Mouse (Mus musculus): ENCODE results near the gene Enpp1. TPM values are rescaled to one million over a fixed set of nuclear protein-coding genes. Genes with fewer than 3 reads are reported as not detected.

Enpp1 gene
- polyA plus RNA-seq, 1 experiment from 2014 or later = 3.9 TPM

- Histone ChIP-seq H3K9me3 (replicated peaks) (no peaks in the 10 kb centered on the region), H3K27me3 (no peaks in the 10 kb centered on the region), H3K9ac (no peak overlapping the region), H3K4me3 (replicated peaks) (no peak overlapping the region), H3K27ac (no peak overlapping the region), H3K36me3 (no peaks in the 10 kb centered on the region), H3K4me2 (no peak overlapping the region), H3K4me1 (peaks cover 10% of the 10 kb centered on the region)
- 83% methylated on average over 4 of the region's 4 CpGs for WGBS
- ATAC-seq (replicated peaks; ENCODE audit: low FRiP score) = no peak
These were observed 15.5 kb upstream of the Enpp1 start for GRCm38 (mm10) chr10:24727478-24727877.

GRCm38 (mm10) chr10:24725197-24725596 is 13.2 kb upstream of the Enpp1 start:
- Histone ChIP-seq H3K9ac (no peak overlapping the region), H3K9me3 (replicated peaks) (no peaks in the 10 kb centered on the region), H3K4me3 (replicated peaks) (no peak overlapping the region), H3K36me3 (no peaks in the 10 kb centered on the region), H3K27me3 (no peaks in the 10 kb centered on the region), H3K4me2 (no peak overlapping the region), H3K4me1 (no peaks in the 10 kb centered on the region), H3K27ac (no peak overlapping the region)
- ATAC-seq (replicated peaks; ENCODE audit: low FRiP score) = no peak
- WGBS = 89% methylated on average over 2 of the region's 2 CpGs

- no peak overlapping the region for H3K4me3 ChIP-seq (replicated peaks)
- no peaks in the 10 kb centered on the region for H3K36me3 ChIP-seq
- no peak overlapping the region for H3K4me2 ChIP-seq
- H3K27ac ChIP-seq = no peak overlapping the region
- no peaks in the 10 kb centered on the region for H3K4me1 ChIP-seq
- H3K9me3 ChIP-seq (replicated peaks) = no peaks in the 10 kb centered on the region
- 97% methylated on average over 3 of the region's 3 CpGs for WGBS
- no peak overlapping the region for H3K9ac ChIP-seq
- no peaks in the 10 kb centered on the region for H3K27me3 ChIP-seq
- ATAC-seq (replicated peaks; ENCODE audit: low FRiP score) = no peak
These were observed 9.9 kb upstream of the Enpp1 start for GRCm38 (mm10) chr10:24721841-24722240.

GRCm38 (mm10) chr10:24719383-24719782 is 7.4 kb upstream of the Enpp1 start:
- WGBS = 87% methylated on average over 4 of the region's 4 CpGs
- Histone ChIP-seq H3K4me1 (no peaks in the 10 kb centered on the region), H3K9me3 (replicated peaks) (no peaks in the 10 kb centered on the region), H3K27ac (no peak overlapping the region), H3K36me3 (no peaks in the 10 kb centered on the region), H3K9ac (no peak overlapping the region), H3K4me2 (no peak overlapping the region), H3K27me3 (no peaks in the 10 kb centered on the region), H3K4me3 (replicated peaks) (no peak overlapping the region)
- no peak for ATAC-seq (replicated peaks; ENCODE audit: low FRiP score)

GRCm38 (mm10) chr10:24718720-24719119 is 6.8 kb upstream of the Enpp1 start:
- Histone ChIP-seq H3K36me3 (no peaks in the 10 kb centered on the region), H3K27ac (no peak overlapping the region), H3K4me2 (no peak overlapping the region), H3K4me1 (no peaks in the 10 kb centered on the region), H3K4me3 (replicated peaks) (no peak overlapping the region), H3K27me3 (no peaks in the 10 kb centered on the region), H3K9me3 (replicated peaks) (no peaks in the 10 kb centered on the region), H3K9ac (no peak overlapping the region)
- ATAC-seq (replicated peaks; ENCODE audit: low FRiP score) = no peak
- WGBS = 53% methylated on average over 11 of the region's 11 CpGs

GRCm38 (mm10) chr10:24718058-24718457 is 6.1 kb upstream of the Enpp1 start:
- H3K27ac ChIP-seq = no peak overlapping the region
- H3K36me3 ChIP-seq = no peaks in the 10 kb centered on the region
- no peak for ATAC-seq (replicated peaks; ENCODE audit: low FRiP score)
- H3K4me1 ChIP-seq = no peaks in the 10 kb centered on the region
- WGBS = 66% methylated on average over 14 of the region's 14 CpGs
- no peak overlapping the region for H3K4me2 ChIP-seq
- no peak overlapping the region for H3K9ac ChIP-seq
- no peak overlapping the region for H3K4me3 ChIP-seq (replicated peaks)
- H3K27me3 ChIP-seq = no peaks in the 10 kb centered on the region
- no peaks in the 10 kb centered on the region for H3K9me3 ChIP-seq (replicated peaks)

- no peak overlapping the region for H3K4me2 ChIP-seq
- no peak overlapping the region for H3K27ac ChIP-seq
- peaks cover 8% of the 10 kb centered on the region for H3K4me1 ChIP-seq
- H3K4me3 ChIP-seq (replicated peaks) = no peak overlapping the region
- no peak overlapping the region for H3K9ac ChIP-seq
- WGBS = 64% methylated on average over 5 of the region's 5 CpGs
- H3K27me3 ChIP-seq = 0 out of 2 replicates have a peak, but pooled peaks cover 4% of the 10 kb centered on the region
- no peaks in the 10 kb centered on the region for H3K36me3 ChIP-seq
- ATAC-seq (replicated peaks; ENCODE audit: low FRiP score) = no peak
- H3K9me3 ChIP-seq (replicated peaks) = no peaks in the 10 kb centered on the region
These were observed 4.3 kb upstream of the Enpp1 start for GRCm38 (mm10) chr10:24716232-24716631.

- ATAC-seq (replicated peaks; ENCODE audit: low FRiP score) = no peak
- Histone ChIP-seq H3K9ac (no peak overlapping the region), H3K4me3 (replicated peaks) (no peak overlapping the region), H3K27ac (no peak overlapping the region), H3K27me3 (peaks cover 14% of the 10 kb centered on the region; the same call in 1 of the 2 replicates), H3K4me1 (peaks cover 13% of the 10 kb centered on the region), H3K36me3 (no peaks in the 10 kb centered on the region), H3K4me2 (no peak overlapping the region), H3K9me3 (replicated peaks) (no peaks in the 10 kb centered on the region)
- 77% methylated on average over 5 of the region's 5 CpGs for WGBS
These were observed 942 bp upstream of the Enpp1 start for GRCm38 (mm10) chr10:24712901-24713300.

- H3K27ac ChIP-seq = no peak overlapping the region
- no peak for ATAC-seq (replicated peaks; ENCODE audit: low FRiP score)
These were observed 405 bp upstream of the Enpp1 start for GRCm38 (mm10) chr10:24712367-24712761.

GRCm38 (mm10) chr10:24711071-24711470 is 888 bp downstream of the Enpp1 start:
- no peak overlapping the region for H3K27ac ChIP-seq
- ATAC-seq (replicated peaks; ENCODE audit: low FRiP score) = peak; percentile 6; the same call in 1 of the 2 replicates
- H3K4me3 ChIP-seq (replicated peaks) = peak overlapping the region; percentile 72
- peaks cover 13% of the 10 kb centered on the region for H3K4me1 ChIP-seq
- no peaks in the 10 kb centered on the region for H3K9me3 ChIP-seq (replicated peaks)
- peak overlapping the region; percentile 100 for H3K4me2 ChIP-seq
- WGBS = 16% methylated on average over 10 of the region's 10 CpGs
- peak overlapping the region; percentile 59 for H3K9ac ChIP-seq
- H3K27me3 ChIP-seq = peaks cover 14% of the 10 kb centered on the region; the same call in 1 of the 2 replicates
- H3K36me3 ChIP-seq = no peaks in the 10 kb centered on the region

More at GRCm38 (mm10) chr10:24712367-24712761, 405 bp upstream of the Enpp1 start:
- Histone ChIP-seq H3K27me3 (peaks cover 14% of the 10 kb centered on the region; the same call in 1 of the 2 replicates), H3K9ac (0 out of 2 replicates have a peak overlapping the region, but pooled peaks have one; percentile 59), H3K36me3 (no peaks in the 10 kb centered on the region), H3K9me3 (replicated peaks) (no peaks in the 10 kb centered on the region), H3K4me1 (peaks cover 13% of the 10 kb centered on the region), H3K4me2 (peak overlapping the region; percentile 100), H3K4me3 (replicated peaks) (peak overlapping the region; percentile 72)
- WGBS = 12% methylated on average over 15 of the region's 15 CpGs

GRCm38 (mm10) chr10:24710361-24710760 is 1.6 kb downstream of the Enpp1 start:
- H3K9me3 ChIP-seq (replicated peaks) = no peaks in the 10 kb centered on the region
- H3K36me3 ChIP-seq = no peaks in the 10 kb centered on the region
- peaks cover 14% of the 10 kb centered on the region; the same call in 1 of the 2 replicates for H3K27me3 ChIP-seq
- no peak overlapping the region for H3K27ac ChIP-seq
- ATAC-seq (replicated peaks; ENCODE audit: low FRiP score) = no peak
- WGBS = 94% methylated on average over 6 of the region's 6 CpGs
- peaks cover 13% of the 10 kb centered on the region for H3K4me1 ChIP-seq
- no peak overlapping the region for H3K4me3 ChIP-seq (replicated peaks)
- H3K4me2 ChIP-seq = no peak overlapping the region
- H3K9ac ChIP-seq = no peak overlapping the region

- Histone ChIP-seq H3K4me1 (peaks cover 13% of the 10 kb centered on the region), H3K9ac (no peak overlapping the region), H3K4me3 (replicated peaks) (no peak overlapping the region), H3K4me2 (no peak overlapping the region), H3K9me3 (replicated peaks) (no peaks in the 10 kb centered on the region), H3K36me3 (no peaks in the 10 kb centered on the region), H3K27ac (no peak overlapping the region), H3K27me3 (peaks cover 11% of the 10 kb centered on the region; the same call in 1 of the 2 replicates)
- WGBS = 82% methylated on average over 6 of the region's 6 CpGs
- ATAC-seq (replicated peaks; ENCODE audit: low FRiP score) = no peak
These were observed 4.2 kb downstream of the Enpp1 start for GRCm38 (mm10) chr10:24707745-24708144.
